Mouse (Mus musculus) kidney, adult 18-20 months (tissue): ENCODE results near the gene Mus81.
"Not testable (repeated sequence)": the region's sequence is repeated elsewhere in the genome, so short reads cannot be mapped to it uniquely, and the experiment has no call there.

ENCODE experiments used
- DNase-seq: peaks from one replicate; pipeline ENCODE4 v3.0.0; 2021

Mus81 gene

DNA sequence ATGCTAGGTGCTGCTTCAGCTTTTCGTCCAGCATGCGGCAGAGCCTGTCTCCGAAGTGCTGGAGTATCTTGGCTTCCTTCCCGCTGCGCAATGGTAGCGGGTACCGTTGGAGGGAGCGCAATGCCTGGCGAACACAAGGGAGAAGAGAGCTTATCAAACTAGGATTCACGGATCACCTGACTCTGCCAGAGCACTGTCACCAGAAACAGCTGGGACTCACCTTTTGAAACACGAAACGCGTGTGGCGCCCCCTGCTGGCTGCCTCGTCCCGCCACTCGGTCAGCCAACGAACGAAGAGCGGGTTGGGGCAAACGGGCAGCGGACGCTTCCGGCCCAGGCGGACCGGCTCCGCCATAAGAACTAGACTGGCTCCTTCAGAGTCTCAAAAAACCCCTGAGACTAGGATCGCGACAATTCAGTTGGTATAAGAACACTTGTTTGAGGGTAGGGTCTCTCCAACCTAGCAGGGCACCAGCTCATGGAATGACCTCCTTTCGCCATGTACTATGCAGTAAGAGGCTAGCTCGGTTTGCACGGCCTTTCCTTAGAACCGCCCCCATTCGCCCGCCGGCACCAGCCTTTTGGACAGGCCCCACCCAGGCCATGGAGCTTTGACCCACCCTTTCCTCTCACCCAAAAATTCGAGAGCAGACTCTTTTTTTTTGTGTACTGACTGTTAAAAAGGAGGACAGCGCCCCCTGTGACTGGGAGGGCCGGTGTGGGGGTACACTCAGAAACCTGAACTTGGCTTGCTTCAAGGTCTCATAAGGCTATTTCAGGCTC is at the start of gene Mus81:
Gene Mus81 (minus strand): TSS at position 635 of the 783 bp plus-strand sequence.
- DNase-seq, result peak; percentile 97

GRCm38 (mm10) chr19:5532520-5532919 is 44.3 kb upstream of the Mus81 start:
- DNase-seq, result no peak

DNA sequence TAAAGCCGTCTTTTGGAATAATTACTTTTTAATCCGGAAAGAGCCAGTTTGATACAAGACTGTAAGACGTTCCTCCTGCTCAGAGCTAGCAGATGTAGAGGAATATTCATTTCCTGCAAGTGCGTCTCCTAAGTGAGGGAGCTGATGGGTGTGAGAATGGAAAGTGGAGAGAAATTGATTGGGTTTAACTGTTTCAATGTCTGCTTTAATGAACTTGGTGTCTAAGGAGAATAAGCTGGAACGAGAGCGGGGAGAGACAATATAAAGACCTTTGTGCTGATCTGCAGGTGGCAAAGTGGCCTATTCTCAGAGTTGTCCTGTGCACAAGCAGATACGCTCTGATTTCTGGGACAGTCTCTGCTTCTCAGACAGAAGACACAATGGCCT is 41.9 kb upstream of the Mus81 start:
- peak; percentile 34 for DNase-seq

- peak; percentile 99 for DNase-seq
Measured at GRCm38 (mm10) chr19:5529325-5530137, 41.3 kb upstream of the Mus81 start.

GRCm38 (mm10) chr19:5525204-5525603 is 37.0 kb upstream of the Mus81 start:
- DNase-seq, result no peak

DNA sequence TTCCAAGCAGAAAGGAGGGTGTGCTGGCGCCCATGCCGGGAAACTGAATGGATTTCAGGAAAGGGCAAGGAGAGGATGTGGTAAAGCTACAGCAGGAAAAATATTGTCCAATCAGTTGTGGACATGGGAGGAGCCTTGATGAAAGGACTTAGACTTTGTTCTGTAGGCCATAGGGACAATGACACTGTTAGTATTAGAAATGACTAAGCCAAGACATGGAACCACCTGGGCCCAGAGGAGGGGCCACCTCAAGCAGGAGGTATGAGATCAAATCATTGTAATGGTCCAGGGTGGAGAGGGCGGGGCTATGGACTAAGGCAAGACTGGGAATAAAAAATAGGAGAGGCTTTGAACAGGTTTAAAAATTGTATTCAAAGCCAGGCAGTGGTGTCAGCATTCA is 30.5 kb upstream of the Mus81 start:
- DNase-seq, result no peak

DNA sequence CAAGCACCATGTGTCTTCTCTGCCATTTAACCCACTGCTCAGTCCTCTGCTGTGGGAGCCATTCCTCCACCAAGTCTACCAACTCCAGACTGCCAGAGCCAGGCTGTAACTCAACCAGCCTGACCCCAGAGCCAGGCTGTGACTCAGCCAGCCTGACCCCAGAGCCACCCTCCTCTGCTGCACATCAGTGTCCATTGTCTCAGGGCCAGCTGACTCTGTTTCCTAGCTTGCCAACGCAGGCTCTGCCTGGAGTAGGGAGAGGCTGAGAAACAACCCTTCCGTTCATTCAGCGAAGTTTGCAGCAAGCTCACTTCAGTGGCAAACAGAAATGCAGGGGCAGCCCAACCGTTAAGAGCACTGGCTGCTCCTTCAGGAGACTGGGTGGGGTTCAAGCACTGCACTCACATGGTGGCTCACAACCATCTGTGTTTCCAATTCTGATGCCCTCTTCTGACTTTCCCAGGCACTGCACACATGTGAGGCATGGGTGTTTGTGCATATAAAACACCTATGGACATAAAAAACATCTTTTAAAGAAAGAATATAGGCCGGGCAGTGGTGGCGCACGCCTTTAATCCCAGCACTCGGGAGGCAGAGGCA is 28.8 kb upstream of the Mus81 start:
- DNase-seq, result no peak

- no peak for DNase-seq
Measured at GRCm38 (mm10) chr19:5515840-5516777, 27.9 kb upstream of the Mus81 start.

- no peak for DNase-seq
Measured at GRCm38 (mm10) chr19:5513005-5513349, 24.8 kb upstream of the Mus81 start.

DNA sequence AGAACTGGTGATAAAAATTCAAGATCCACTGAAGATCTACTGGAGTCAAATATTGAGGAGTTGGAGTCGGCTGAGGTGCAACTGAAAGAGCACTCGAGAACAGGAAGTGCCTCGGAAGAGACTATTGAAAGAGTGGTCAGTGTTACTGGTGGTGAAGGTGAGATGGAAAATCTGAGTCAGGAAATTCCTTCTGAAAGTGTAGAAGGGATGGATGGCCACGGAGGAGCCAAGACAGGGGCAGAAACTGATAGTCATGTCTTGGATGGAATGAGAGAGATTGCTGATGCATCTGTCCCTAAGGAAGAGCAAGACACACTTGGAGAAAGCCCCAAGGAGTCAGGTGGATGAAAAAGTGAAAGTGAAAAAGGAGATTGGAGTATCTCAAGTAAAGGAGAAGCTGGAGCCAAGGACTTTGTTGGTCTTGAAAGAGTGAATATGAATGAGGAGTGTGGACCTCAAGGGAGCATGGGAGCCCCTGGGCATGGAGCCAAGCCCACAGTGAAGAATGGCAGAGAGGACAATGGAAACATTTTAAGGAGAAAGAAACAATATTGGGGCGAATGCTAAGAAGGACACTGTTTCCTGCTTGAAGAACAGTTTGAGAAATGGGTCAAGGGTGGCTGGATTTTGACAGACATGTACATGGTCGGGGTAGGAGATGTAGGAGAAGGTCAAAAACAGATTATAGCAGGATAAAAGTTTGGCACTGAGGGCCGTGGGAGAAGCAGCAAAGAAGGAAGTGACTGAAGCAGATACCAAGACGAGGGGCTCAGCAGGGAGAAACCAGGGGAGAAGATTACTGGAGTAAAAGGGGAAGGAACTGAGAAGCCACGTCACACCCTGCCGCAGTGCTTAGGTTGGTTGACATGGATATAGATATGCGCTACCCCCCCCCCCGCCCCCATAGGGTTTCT is 24.1 kb upstream of the Mus81 start:
- DNase-seq, result no peak

DNA sequence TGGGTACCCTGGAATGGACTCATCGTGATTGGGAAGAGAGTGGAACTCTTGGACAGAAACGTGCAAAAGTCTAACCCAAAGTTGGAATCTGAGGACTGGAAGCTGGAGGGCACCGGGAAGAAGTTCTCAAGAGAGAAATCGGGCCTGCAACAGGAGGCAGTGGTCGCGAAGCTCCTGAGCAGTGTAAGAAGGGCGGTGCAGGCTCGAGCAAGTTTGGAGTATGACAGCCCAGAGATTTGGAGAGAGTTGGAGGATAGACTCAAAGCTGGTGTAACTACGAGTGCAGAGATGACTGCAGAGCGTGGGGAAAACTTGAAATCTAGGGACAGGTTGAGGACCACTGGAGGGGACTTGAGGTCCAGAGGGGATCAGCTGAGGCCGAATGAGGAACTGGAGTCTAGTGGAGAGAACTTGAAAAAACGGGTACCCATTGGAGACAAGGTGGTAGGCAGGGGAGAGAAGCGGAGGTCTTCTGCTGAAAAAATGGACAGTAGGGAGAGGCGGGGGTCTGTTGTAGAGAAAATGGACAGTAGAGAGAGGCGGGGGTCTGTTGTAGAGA is 23.0 kb upstream of the Mus81 start:
- DNase-seq, result no peak

DNA sequence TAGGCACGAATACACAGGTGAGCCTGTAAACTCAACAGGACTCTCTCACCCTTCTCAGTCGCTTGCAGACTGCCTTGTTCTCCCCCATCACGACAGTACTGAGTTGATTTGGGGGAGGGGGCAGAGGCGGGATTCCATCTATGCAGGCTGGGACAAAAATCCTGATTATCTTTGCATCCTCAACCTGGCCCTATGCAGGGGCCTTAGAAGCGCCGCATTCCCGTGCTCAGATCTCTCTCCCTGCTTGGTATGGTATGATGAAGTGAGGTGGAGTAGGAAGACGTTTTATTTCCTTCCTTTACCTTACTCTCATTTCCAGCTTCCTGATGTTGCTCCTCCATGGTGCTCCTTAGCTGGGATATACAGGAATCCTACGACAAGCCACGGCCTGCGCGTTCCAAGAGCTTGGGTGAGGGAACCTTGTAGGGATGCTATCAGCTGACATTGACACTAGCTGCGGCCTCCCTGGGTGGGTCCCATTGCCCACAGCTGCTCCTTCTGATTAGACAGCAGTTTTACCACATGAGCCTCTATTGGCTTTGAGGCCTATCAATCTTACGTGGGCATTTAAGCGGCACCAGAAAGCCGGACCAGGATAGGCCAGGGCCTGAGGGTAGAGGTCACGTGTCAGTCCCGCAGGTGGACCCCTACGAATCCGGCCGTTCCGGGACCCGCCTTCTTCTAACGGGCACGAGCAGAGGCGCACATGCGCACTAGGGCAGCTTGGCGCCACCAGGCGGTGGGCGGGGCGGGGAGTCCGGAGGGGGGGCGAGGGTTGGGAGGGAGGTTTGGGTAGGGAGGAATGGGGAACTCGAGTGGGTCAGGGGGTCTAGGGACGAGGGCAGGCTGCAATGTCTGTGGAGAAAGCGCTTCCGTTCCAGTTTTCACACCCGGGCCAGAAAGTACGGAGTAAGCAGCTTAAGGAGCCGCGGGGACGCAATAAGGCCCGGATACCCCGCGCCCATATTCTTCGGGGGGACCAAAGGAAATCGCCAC is 22.1 kb upstream of the Mus81 start, which contains the start of gene Snx32:
Gene Snx32 (minus strand): TSS at position 508 of the 996 bp plus-strand sequence.
- peak; percentile 96 for DNase-seq

GRCm38 (mm10) chr19:5503687-5504086 is 15.5 kb upstream of the Mus81 start, which contains the start of gene 1700020D05Rik:
Gene 1700020D05Rik (minus strand): TSS chr19:5503787.
- DNase-seq, result no peak

- DNase-seq, result no peak
Measured at GRCm38 (mm10) chr19:5500330-5500875, 12.2 kb upstream of the Mus81 start.

DNA sequence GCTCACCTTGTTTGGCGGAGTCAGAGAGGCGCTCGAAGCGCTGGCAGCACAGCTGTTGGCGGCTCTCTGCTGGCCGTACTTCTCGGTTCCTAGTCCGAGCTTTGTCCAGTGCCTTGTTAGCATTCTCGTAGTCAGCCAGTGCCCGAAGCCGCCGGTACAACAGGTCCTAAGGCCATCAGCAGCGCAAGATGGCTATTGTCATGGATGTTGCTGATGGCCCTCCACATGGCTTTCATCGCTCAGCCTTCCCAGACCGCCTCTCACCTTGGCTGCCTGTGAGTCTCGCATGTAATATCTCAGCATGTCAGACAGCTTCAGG is 7.8 kb upstream of the Mus81 start:
- no peak for DNase-seq

- DNase-seq, result no peak
Measured at GRCm38 (mm10) chr19:5495353-5496051, 7.3 kb upstream of the Mus81 start.

GRCm38 (mm10) chr19:5494314-5494713 is 6.1 kb upstream of the Mus81 start:
- DNase-seq, result no peak

- not testable (repeated sequence) for DNase-seq
Measured at GRCm38 (mm10) chr19:5493301-5493721, 5.1 kb upstream of the Mus81 start.

DNA sequence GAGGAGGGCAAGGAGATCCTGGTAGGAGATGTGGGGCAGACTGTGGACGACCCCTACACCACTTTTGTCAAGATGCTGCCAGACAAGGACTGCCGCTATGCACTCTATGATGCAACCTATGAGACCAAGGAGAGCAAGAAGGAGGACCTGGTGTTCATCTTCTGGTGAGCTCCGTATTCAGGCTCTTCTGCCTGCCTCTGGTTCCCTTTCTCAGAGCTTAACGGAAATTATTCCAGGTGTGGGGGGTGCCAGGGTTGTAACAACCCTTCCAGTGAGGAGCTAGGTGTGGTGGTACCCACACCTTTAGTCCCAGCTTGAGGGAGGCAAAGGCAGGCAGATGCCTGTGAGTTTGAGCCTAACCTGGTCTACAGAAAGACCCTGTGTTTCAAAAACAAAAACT is 4.4 kb upstream of the Mus81 start:
- DNase-seq, result no peak
